Mouse (Mus musculus): ENCODE measurements at regions not wholly inside any gene's neighbourhood (a gene's known extent, or its start where the extent isn't known, plus 50 kb on each side); places are given as distances from the start of the nearest gene placed in this dataset.

GRCm38 (mm10) chr12:32487883-32488577 lies 109.5 kb downstream of the Ccdc71l start:
- intact Hi-C loops (cut with DNase I), result no loop called here
- peak; percentile 18 to 27 for DNase-seq

DNA sequence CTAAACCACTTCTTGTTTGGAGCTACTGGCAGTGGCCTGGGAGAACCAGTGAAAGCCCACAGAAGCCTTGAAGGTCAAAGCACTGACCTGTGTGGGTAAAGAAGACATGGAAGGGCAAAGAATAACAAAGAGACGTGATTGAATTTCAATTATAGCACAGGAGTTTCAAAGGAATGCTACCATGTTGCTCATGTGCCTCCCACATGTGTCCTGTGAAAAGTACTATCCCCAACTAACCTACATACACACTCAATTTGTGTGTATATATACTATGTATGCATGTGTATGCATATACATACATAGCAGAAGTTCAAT lies 110.0 kb downstream of the Ccdc71l start:
- intact Hi-C loops (cut with DNase I), result no loop called here
- DNase-seq, result no peak

DNA sequence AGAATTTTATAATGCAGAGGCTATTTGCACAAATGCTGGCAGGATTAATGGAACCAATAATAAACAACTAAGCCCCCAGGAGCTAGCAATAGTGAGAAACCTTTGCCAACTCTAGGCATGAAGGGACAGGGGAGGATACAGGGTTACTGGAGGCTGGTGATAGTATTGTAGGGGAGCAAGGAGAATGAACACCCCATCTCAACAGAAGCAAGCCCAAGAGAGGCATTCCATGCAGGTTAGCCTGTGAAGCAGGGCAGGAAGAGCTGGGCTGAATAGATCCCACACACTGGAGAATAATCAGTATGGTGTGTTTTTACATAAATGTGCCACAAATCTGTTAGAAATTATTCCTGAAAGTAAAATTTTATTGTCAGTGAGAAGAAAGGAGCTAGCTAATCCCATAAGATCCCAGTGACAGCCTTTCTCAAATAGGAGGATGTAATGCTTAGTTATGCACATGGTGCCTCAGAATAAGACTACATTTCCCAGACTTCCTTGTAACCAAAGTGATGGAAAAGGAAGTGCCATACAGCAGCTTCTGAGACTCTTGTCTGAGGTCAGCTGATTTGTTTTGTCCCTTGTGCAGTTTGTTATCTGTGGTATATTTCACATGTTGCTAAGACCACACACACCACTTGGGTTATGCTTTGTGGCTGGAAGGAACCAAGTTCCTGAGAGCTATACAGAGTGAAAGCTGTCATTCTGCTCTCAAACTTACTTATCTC lies 111.1 kb downstream of the Ccdc71l start:
- intact Hi-C loops (cut with DNase I), result no loop called here
- no peak for DNase-seq

DNA sequence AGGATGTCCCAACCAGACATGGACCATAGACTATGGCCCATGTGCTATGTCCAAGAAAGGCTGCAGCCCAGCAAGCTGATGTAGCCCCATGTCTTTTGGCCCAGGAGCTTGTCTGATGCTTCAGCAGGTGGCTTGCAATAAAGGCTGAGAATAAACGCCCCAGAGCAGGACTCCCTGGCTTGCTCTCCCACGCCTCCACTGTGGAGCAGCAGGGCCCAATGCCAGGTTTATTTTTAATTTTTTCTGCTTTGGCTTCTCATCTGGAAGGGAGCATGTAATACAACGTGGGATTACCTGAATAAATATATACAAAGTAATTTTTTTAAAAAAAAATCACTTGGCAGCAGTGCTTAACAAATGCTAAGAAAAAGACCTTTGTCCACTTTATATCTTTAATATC lies 125.7 kb downstream of the Ccdc71l start:
- intact Hi-C loops (cut with DNase I), result no loop called here
- DNase-seq, result no peak

- DNase-seq, result no peak
- intact Hi-C loops (cut with DNase I), result no loop called here
Measured at GRCm38 (mm10) chr12:32508671-32509070, 130.2 kb downstream of the Ccdc71l start.

DNA sequence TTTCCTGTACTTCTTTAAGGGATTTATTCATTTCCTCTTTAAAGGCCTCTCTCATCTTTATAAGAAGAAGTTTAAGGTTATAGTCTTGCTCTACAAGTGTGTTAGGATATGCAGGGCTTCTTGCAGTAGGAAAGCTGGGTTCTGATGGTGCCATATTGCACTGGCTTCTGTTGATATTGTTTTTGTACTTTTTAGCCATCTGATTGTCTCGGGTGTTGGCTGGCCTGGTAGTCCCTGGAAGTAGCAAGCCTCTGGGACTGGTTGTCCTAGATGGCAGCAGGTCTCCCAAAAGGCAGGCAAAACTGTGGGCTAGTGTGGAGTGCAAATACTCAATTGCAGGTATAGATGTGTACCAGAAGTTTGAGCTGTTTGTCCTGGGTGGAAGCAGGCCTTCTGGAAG lies 147.1 kb downstream of the Ccdc71l start:
- intact Hi-C loops (cut with DNase I), result no loop called here
- no peak for DNase-seq

GRCm38 (mm10) chr12:32531216-32531615 lies 152.7 kb downstream of the Ccdc71l start:
- intact Hi-C loops (cut with DNase I), result no loop called here

GRCm38 (mm10) chr12:32533641-32534040 lies 155.1 kb downstream of the Ccdc71l start:
- DNase-seq, result peak; percentile 16 to 38
- intact Hi-C loops (cut with DNase I), result no loop called here

More at GRCm38 (mm10) chr12:32531216-32531615, 152.7 kb downstream of the Ccdc71l start:
- DNase-seq, result no peak

DNA sequence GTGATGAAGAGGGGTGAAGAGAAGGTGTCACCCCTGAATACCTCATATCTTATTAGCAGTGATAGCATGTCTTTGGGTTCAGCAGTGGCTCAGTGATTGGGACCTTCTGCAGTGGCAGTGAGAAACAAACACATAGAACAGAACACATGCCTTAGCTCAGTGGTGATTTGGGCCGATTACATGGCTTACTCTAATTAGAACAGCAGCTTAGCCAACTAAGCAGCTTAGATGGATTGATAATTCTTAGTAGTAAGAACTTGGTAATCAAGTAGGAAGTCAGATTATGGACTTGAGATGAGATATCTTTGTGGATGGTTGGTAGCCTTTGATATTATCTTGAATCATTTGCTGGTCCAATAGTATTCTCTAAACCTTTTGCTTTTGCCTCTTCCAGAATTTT lies 167.0 kb downstream of the Ccdc71l start:
- intact Hi-C loops (cut with DNase I), result no loop called here
- no peak for DNase-seq

DNA sequence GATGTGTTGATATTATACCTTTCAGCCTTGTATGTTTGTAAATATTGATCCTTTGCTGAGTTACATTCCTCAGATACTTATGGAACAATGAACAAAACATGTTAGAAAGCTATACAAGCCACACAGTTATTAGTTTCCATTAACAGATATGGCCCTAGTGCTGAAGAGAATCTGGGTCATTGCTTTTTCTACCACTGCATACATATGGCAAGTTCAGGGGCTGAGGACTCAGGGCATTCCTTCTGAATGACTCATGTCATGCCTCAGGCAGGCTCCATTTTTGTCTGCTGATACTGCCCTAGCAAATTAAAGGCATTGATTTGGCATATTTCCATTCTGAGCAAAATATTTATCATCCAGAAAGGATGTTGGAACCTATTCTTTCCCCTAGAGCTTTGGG lies 167.9 kb downstream of the Ccdc71l start:
- DNase-seq, result no peak
- intact Hi-C loops (cut with DNase I), result no loop called here

DNA sequence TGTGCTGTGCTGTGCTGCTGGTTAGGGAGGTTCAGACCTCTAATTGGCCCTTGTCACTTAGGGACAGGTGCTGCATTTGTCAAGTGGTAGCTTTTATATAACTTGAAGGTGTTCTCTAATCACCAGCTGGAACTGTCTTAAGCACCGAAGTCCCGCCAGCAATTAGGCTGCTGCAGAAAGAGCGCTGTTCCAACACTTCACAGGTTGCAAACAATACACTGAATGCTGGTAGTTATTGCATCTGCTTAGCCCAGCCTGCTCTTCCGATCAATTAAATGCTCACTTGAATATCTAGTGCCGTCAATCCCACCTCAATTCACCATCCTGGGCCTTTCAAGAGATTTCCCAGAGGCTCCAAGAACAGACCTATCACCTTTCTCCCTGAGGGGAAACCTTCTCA lies 175.3 kb downstream of the Ccdc71l start:
- intact Hi-C loops (cut with DNase I), result no loop called here
- DNase-seq, result no peak

GRCm38 (mm10) chr12:32567777-32568176 lies 189.3 kb downstream of the Ccdc71l start:
- intact Hi-C loops (cut with DNase I), result no loop called here
- no peak for DNase-seq

DNA sequence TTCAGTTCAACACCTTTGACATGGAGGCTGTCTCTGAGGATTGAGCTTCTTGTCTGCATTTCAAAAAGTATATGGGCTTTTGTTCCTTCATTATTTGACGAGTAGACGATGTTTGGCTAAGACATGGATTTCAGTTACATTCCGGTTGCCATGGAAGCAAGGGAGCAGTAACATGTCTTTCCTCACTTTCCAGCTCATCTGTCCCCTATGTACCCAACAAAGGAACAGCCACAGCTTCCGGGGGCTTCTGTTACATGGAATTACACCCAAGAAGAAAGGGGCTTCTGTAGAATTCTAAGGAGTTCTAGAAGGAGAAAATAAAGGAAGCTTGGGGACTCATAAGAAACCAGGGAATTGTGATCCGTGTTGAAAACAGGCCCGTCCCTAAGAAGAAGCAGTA lies 202.8 kb downstream of the Ccdc71l start:
- intact Hi-C loops (cut with DNase I), result no loop called here
- DNase-seq, result no peak

GRCm38 (mm10) chr12:32602131-32602815 lies 217.1 kb upstream of the Nampt start:
- intact Hi-C loops (cut with DNase I), result no loop called here
- no peak for DNase-seq

DNA sequence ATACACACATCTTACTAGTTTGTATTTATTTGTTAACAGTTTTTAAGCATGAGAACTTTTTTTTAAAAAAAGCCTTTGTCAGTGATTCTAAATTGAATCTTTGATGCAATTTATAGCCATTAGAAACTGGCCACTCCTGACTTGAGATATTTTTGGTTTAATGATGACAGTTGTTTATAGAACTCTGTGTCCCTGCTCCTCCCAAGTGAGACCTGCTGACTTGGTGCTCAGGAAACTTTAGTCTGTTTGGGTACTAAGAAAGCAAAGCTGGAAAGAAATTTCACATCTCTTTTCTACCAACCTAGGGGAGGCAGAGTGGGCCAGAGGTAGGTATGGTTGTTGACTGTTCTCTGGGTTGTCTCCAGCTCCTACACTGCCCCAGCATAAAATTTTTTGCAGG lies 214.0 kb upstream of the Nampt start:
- DNase-seq, result peak in 1 of 2 experiments; percentile 13
- intact Hi-C loops (cut with DNase I), result no loop called here

DNA sequence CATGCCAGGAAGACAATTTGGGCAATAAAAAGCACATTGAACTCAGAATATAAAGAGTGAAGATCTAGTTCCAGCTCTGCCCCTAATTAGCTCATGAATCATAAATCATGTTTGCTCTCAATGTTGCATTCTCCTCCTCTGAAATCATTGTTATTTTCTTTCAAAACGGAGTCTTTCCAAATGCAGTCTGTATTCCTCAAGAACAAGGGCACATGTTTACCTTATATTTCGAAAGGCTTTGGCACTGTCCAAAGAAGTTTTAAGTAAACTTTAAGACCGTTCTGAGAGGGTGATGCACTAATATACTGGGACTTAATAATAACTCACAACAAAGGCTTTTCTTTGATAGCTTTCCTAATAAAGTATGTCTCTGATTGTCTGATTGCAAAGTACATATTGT lies 204.3 kb upstream of the Nampt start:
- intact Hi-C loops (cut with DNase I), result no loop called here
- DNase-seq, result no peak

GRCm38 (mm10) chr12:32616086-32616485 lies 203.3 kb upstream of the Nampt start:
- intact Hi-C loops (cut with DNase I), result no loop called here

GRCm38 (mm10) chr12:32617031-32617430 lies 202.3 kb upstream of the Nampt start:
- intact Hi-C loops (cut with DNase I), result no loop called here
- no peak for DNase-seq

More at GRCm38 (mm10) chr12:32616086-32616485, 203.3 kb upstream of the Nampt start:
- no peak for DNase-seq

DNA sequence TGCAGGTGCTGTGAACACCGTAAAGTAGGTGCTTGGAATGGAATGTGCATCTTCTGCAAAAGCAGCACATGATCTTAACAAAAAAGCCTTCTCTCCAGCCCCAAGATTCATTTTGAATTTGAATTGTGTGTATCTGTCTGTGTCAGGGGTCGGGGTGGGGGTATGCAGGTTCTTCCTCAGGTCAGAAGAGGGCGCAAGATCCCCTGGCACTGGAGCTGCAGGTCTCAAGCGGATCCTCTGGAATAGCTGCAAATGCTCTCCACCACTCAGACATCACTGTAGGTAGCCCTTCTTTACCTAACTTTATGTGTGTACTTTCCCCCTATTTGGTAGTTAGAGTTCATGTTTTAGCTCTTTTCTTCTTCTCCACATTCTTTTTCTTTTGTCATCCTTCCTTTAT lies 199.5 kb upstream of the Nampt start:
- intact Hi-C loops (cut with DNase I), result no loop called here
- no peak for DNase-seq

DNA sequence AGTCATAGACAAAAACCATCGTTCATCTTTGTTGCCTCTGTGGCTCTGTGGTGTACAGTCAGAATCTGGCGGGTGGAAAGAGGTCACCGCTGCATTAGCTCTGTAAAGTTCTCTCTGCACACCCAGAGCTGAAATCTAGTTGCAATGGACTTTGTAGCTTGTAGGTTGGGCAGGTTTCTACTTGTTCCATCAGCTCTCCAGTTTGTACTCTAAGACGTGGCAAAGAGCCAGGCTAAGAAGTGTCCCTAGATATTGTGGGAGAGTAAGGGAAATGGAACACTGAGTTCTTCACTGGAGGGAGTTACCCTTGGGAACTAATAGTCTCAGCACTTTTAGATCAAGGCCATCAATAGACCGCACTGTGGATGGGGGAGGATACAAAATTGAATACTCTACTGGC lies 197.6 kb upstream of the Nampt start:
- DNase-seq, result no peak
- intact Hi-C loops (cut with DNase I), result no loop called here

GRCm38 (mm10) chr12:32628552-32628951 lies 190.8 kb upstream of the Nampt start:
- intact Hi-C loops (cut with DNase I), result no loop called here
- DNase-seq, result no peak

DNA sequence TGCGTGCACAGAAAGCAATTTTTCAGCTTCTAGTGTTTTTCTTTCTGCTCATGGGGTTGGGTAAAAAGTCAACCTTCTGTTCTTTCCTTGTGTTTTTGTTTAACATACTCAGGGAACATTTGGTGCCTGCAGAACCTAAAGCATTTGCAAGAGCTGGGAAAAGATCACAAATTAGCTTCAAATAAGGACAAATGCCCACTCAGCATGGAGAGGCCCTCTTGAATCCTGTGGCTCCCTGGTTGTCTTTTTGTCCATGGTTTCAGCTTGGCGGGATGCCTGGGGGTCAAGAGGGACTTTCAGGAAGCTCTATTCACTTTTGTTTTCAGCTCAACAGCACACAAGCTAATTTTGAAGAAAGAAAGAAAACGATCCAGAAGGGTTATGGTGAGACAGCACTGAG lies 186.4 kb upstream of the Nampt start:
- no peak for DNase-seq
- intact Hi-C loops (cut with DNase I), result no loop called here

Data from heart, postnatal 10 days (tissue).